Mouse (Mus musculus) MEL (cell line): ENCODE measurements around the gene Orai1. TPM values are rescaled to one million over a fixed set of nuclear protein-coding genes. Genes with fewer than 3 reads are reported as not detected.

ENCODE experiments used
- DNase-seq: peaks from one replicate; pipeline ENCODE4 v3.0.0; 2011; ENCODE audit warnings: low read depth, low spot score
- H3K27ac ChIP-seq: 2 replicates; pipeline ENCODE4 v1.5.1; 2012; ENCODE audit warnings: low read depth, mild to moderate bottlenecking, control low read depth, low read length, moderate library complexity; ENCODE audit not compliant: control insufficient read depth
- H3K27me3 ChIP-seq, 2 experiments: fragments of 150-350 bp in 1 of 2; sonication (generic) in 1 of 2; 2 replicates each; pipeline ENCODE4 v1.6.1; 2012; ENCODE audit warnings: low read length in 2 of 2, mild to moderate bottlenecking in 2 of 2, improper control_type of control experiment in 1 of 2, moderate library complexity in 1 of 2; ENCODE audit not compliant: insufficient read depth in 2 of 2, control insufficient read depth in 1 of 2
- H3K36me3 ChIP-seq, 2 experiments: 2 replicates each; pipeline ENCODE4 v1.6.1; 2012 to 2014; ENCODE audit warnings: low read length in 2 of 2, improper control_type of control experiment in 1 of 2, inconsistent platforms in 1 of 2, mild to moderate bottlenecking in 1 of 2; ENCODE audit not compliant: insufficient read depth in 2 of 2, control insufficient read depth in 1 of 2
- H3K4me1 ChIP-seq, 2 experiments: fragments of 150-350 bp in 1 of 2; sonication (generic) in 1 of 2; 2 replicates each; pipeline ENCODE4 v1.6.1; 2012; ENCODE audit warnings: low read length in 2 of 2, improper control_type of control experiment in 1 of 2, mild to moderate bottlenecking in 1 of 2; ENCODE audit not compliant: insufficient read depth in 2 of 2, control insufficient read depth in 1 of 2
- H3K4me3 ChIP-seq, 2 experiments: fragments of 150-350 bp in 1 of 2; sonication (generic) in 1 of 2; 2 replicates each; pipeline ENCODE4 v1.5.1; 2012; ENCODE audit warnings: low read depth in 2 of 2, low read length in 2 of 2, mild to moderate bottlenecking in 2 of 2, moderate library complexity in 2 of 2, control low read depth in 1 of 2, improper control_type of control experiment in 1 of 2; ENCODE audit not compliant: control insufficient read depth in 1 of 2, insufficient read depth in 1 of 2
- H3K79me2 ChIP-seq: 2 replicates; pipeline ENCODE4 v1.6.1; 2012; ENCODE audit warnings: mild to moderate bottlenecking, low read length, moderate library complexity; ENCODE audit not compliant: control insufficient read depth, poor library complexity, insufficient read depth
- H3K9ac ChIP-seq: 2 replicates; pipeline ENCODE4 v1.6.1; 2012; ENCODE audit warnings: low read depth, mild to moderate bottlenecking, control low read depth, low read length, moderate library complexity; ENCODE audit not compliant: control insufficient read depth, poor library complexity, severe bottlenecking
- H3K9me3 ChIP-seq: fragments of 150-350 bp; sonication (generic); replicated peaks from 2 replicates; pipeline ENCODE4 v1.6.1; 2012; ENCODE audit warnings: mild to moderate bottlenecking, low read length, improper control_type of control experiment, moderate library complexity; ENCODE audit not compliant: insufficient read depth
- BHLHE40 ChIP-seq: IDR thresholded peaks from 2 replicates; pipeline ENCODE4 v1.6.1; 2012; ENCODE audit warnings: low read depth, mild to moderate bottlenecking, inconsistent platforms, low read length, improper control_type of control experiment, borderline replicate concordance
- CTCF ChIP-seq, 3 experiments: IDR thresholded peaks in 2 of 3; conservative IDR thresholded peaks in 1 of 3; 2 replicates each; pipeline ENCODE4 v1.5.1; 2011 to 2012; ENCODE audit warnings: low read length in 3 of 3, low read depth in 2 of 3, mild to moderate bottlenecking in 2 of 3, improper control_type of control experiment in 1 of 3, inconsistent platforms in 1 of 3, mixed read lengths in 1 of 3, moderate library complexity in 1 of 3; ENCODE audit not compliant: control insufficient read depth in 1 of 3, insufficient read depth in 1 of 3, poor library complexity in 1 of 3, severe bottlenecking in 1 of 3
- ETS1 ChIP-seq: IDR thresholded peaks from 2 replicates; pipeline ENCODE4 v1.6.1; 2012; ENCODE audit warnings: low read depth, mild to moderate bottlenecking, inconsistent platforms, low read length, improper control_type of control experiment, moderate library complexity
- MAZ ChIP-seq: IDR thresholded peaks from 2 replicates; pipeline ENCODE4 v1.6.1; 2012; ENCODE audit warnings: low read depth, mild to moderate bottlenecking, inconsistent platforms, low read length, improper control_type of control experiment
- MEF2A ChIP-seq: IDR thresholded peaks from 2 replicates; pipeline ENCODE4 v1.6.1; 2014; ENCODE audit warnings: low read depth, mild to moderate bottlenecking, inconsistent platforms, low read length, improper control_type of control experiment; ENCODE audit not compliant: poor library complexity, insufficient replicate concordance, severe bottlenecking; ENCODE audit errors: extremely low read depth
- MXI1 ChIP-seq: IDR thresholded peaks from 2 replicates; pipeline ENCODE4 v1.6.1; 2011; ENCODE audit warnings: mild to moderate bottlenecking, low read depth, low read length, improper control_type of control experiment
- POLR2AphosphoS2 ChIP-seq: IDR thresholded peaks from 2 replicates; pipeline ENCODE4 v1.6.1; 2011; ENCODE audit warnings: low read length, improper control_type of control experiment
- RAD21 ChIP-seq: IDR thresholded peaks from 2 replicates; pipeline ENCODE4 v1.6.1; 2011; ENCODE audit warnings: mild to moderate bottlenecking, low read depth, low read length, improper control_type of control experiment
- SMC3 ChIP-seq: IDR thresholded peaks from 2 replicates; pipeline ENCODE4 v1.6.1; 2011; ENCODE audit warnings: low read depth, low read length, improper control_type of control experiment
- UBTF ChIP-seq: IDR thresholded peaks from 2 replicates; pipeline ENCODE4 v1.6.1; 2012; ENCODE audit warnings: low read depth, mild to moderate bottlenecking, inconsistent platforms, low read length, improper control_type of control experiment, moderate library complexity, borderline replicate concordance; ENCODE audit not compliant: insufficient read depth
- ZC3H11A ChIP-seq: IDR thresholded peaks from 2 replicates; pipeline ENCODE4 v1.6.1; 2012; ENCODE audit warnings: low read depth, mild to moderate bottlenecking, inconsistent platforms, low read length, improper control_type of control experiment
- ZMIZ1 ChIP-seq: IDR thresholded peaks from 2 replicates; pipeline ENCODE4 v1.6.1; 2012; ENCODE audit warnings: low read depth, mild to moderate bottlenecking, inconsistent platforms, low read length, improper control_type of control experiment, moderate library complexity
- polyA plus RNA-seq, 2 experiments: library from polyadenylated mRNA; stranded (reverse) in 1 of 2; unstranded in 1 of 2; fragments of >175 nt in 1 of 2; fragments of >200 nt in 1 of 2; gene quantifications; 2 replicates each; pipeline versions ENCODE4 v1.2.1 to v1.2.4; 2012; ENCODE audit warnings: low replicate concordance in 2 of 2, low read depth in 1 of 2; ENCODE audit not compliant: insufficient read length in 2 of 2, insufficient read depth in 1 of 2, missing spikeins in 1 of 2
- total RNA-seq: library from RNA; depleted of rRNA; stranded (reverse); fragments of 300-350 nt; gene quantifications from 2 replicates; pipeline ENCODE4 v1.2.3, GENCODE M21; 2012

The Orai1 gene
- total and polyA plus RNA-seq, 3 experiments = 4.7 to 13.3 TPM; not detected in 1

- no peak; the same call in 1 of the 2 replicates for TF ChIP-seq MAZ
- TF ChIP-seq POLR2AphosphoS2 = peak; percentile 98
- peak; percentile 59 for TF ChIP-seq MXI1
- no peak for TF ChIP-seq BHLHE40
- TF ChIP-seq MEF2A = 0 out of 2 replicates have a peak, but pooled peaks have one; percentile 25
Measured at GRCm38 (mm10) chr5:123014753-123015701, at the start of gene Orai1 (continued).

GRCm38 (mm10) chr5:122965427-122965826 is 49.4 kb upstream of the Orai1 start:
- TF ChIP-seq ZMIZ1 (no peak), ETS1 (0 out of 2 replicates have a peak, but pooled peaks have one; percentile 8)
- Histone ChIP-seq H3K36me3 (no peaks in the 10 kb centered on the region), H3K4me1 (peaks cover 0 to 3% of the 10 kb centered on the region in 2 experiments; a peak in 1 of 4 replicates), H3K79me2 (no peaks in the 10 kb centered on the region), H3K9ac (no peak overlapping the region), H3K27me3 (no peaks in the 10 kb centered on the region), H3K9me3 (no peaks in the 10 kb centered on the region), H3K4me3 (no peak overlapping the region), H3K27ac (no peak overlapping the region)
- peak; percentile 52 for DNase-seq

- H3K9ac ChIP-seq = no peak overlapping the region
- TF ChIP-seq UBTF (no peak), RAD21 (peak; percentile 78), ZC3H11A (peak; percentile 50), SMC3 (peak; percentile 84), MAZ (no peak), CTCF (IDR thresholded peaks at IDR 0.05 in 2 of 3, conservative IDR thresholded peaks at IDR 0.05 in 1 of 3; ENCODE audit: control insufficient read depth in 1 of 3, insufficient read depth in 1 of 3, low read depth in 2 of 3, low read length in 3 of 3, poor library complexity in 1 of 3, severe bottlenecking in 1 of 3) (peak; percentile 47 to 83 (median 66))
- peaks cover 0 to 17% of the 10 kb centered on the region in 2 experiments; a peak in 2 of 4 replicates for H3K36me3 ChIP-seq
- H3K27ac ChIP-seq = no peak overlapping the region
- peaks cover 0 to 13% of the 10 kb centered on the region in 2 experiments; a peak in 2 of 4 replicates for H3K4me1 ChIP-seq
- no peaks in the 10 kb centered on the region for H3K9me3 ChIP-seq
- H3K27me3 ChIP-seq = no peaks in the 10 kb centered on the region
- no peak overlapping the region for H3K4me3 ChIP-seq
- H3K79me2 ChIP-seq = no peaks in the 10 kb centered on the region
- peak; percentile 52 for DNase-seq
Measured at GRCm38 (mm10) chr5:122968322-122968721, 46.6 kb upstream of the Orai1 start.
